Mouse (Mus musculus) liver, adult 2 months (tissue): ENCODE measurements around the gene Rbm15b.

Experiments
- CTCF ChIP-seq: fragments of 200-500 bp; IDR thresholded peaks from 2 replicates; pipeline ENCODE4 v1.5.1; 2011; ENCODE audit warnings: low read depth, low read length, control low read depth
- POLR2A ChIP-seq: fragments of 200-500 bp; IDR thresholded peaks from 2 replicates; pipeline ENCODE4 v1.6.1; 2011; ENCODE audit warnings: low read length, control low read depth; ENCODE audit not compliant: insufficient read depth; ENCODE audit errors: extremely low read depth

DNA sequence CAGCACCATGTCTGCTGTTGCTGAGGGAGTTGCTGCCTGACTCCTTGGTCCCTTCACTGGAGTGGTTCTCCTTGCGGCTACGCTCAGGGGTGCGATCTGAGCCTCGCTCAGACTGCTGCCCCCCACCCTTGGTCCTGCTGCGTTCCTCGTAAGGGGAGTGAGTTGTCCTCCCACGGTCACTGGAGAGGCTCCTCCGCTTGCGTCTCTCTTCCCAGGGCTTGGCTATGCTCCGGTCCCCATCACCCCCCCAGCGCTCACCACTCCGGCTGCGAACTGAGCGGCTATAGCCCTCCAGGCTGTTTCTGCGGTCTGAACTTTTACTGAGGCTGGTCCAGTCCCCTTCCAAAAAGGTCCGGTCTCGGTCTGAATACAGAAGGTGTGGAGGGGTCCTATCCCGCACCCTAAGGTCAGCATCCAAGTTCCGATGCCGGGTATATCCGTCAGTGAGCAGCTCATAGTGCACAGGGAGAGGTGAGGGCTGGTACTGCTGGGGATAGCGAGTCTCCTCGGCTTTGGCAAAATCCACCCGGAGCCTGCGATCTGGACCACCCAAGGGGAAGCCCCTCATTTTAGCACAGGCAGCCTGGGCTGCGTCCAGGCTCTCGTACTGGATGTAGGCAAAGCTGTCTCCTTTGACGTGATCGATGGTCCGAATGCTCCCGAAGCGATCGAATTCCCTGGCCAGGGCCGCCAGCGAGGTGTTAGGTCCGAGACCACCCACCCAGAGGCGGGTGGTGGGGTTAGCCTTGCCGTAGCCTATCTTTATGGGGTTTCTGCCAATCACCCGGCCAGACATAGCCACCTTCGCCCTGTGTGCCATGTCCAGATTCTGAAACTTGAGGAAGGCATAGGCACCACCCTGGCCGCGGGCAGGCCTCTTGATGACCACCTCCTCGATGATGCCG lies 2.0 kb downstream of the Rbm15b start:
- TF ChIP-seq CTCF (no peak), POLR2A (no peak)
